Mouse (Mus musculus) small intestine, adult 2 months (tissue): ENCODE results near the gene Gmfb.
A peak's percentile ranks its signal among the peaks of the same experiment; 100 is the strongest.

Experiments used
- CTCF ChIP-seq: fragments of 200-500 bp; IDR thresholded peaks from 2 replicates; pipeline ENCODE4 v1.5.1; 2012; ENCODE audit warnings: low read depth, mild to moderate bottlenecking, control low read depth, inconsistent platforms, low read length, moderate library complexity, mixed read lengths; ENCODE audit not compliant: insufficient replicate concordance, insufficient read length; ENCODE audit errors: extremely low read depth
- POLR2A ChIP-seq: fragments of 200-500 bp; IDR thresholded peaks from 2 replicates; pipeline ENCODE4 v1.6.1; 2012; ENCODE audit warnings: low read depth, mild to moderate bottlenecking, control low read depth, inconsistent platforms, low read length, moderate library complexity

GRCm38 (mm10) chr14:46787787-46788504 lies 34.1 kb downstream of the Gmfb start, which contains the start of gene Cnih1:
- peak; percentile 79 for TF ChIP-seq CTCF
- TF ChIP-seq POLR2A, result peak; percentile 69
